Comparison of ENCODE assay signal across 14 mouse cellular contexts in genomic region chr8:72000223-72000622, GRCm38 (mm10). TPM values are rescaled to one million over a fixed set of nuclear protein-coding genes. Genes with fewer than 3 reads are reported as not detected.
"Had no signal": no experiment of that assay in that cellular context is flagged by ENCODE, and none has a peak within 500 bp of the region (broad histone marks: within the 10 kb centered on the region; RNA-seq: fewer than 3 reads in every experiment).

No protein-coding gene starts in this region.

- ATAC-seq: liver, postnatal 0 days; lung, postnatal 0 days; midbrain, embryonic 16.5 days had no signal

- DNase-seq: liver, embryonic 13.5 days; liver, postnatal 0 days; lung, adult 2 months; lung, postnatal 14 days; lung, postnatal 36 days; midbrain, embryonic 14.5 days; right cerebral cortex, postnatal 14 days; thymus, adult 2 months; thymus, postnatal 14 days; thymus, postnatal 36 days had no signal

RNA-seq across cellular contexts. Expression of gene Olfr372, which starts 40.8 kb away (rescaled TPM):
- total RNA-seq: megakaryocyte progenitor cell, adult 5-6 weeks; megakaryocyte-erythroid progenitor cell, adult 5-6 weeks had no signal
